Mouse (Mus musculus) stomach, postnatal 0 days (tissue): ENCODE measurements around the gene Fgf9.

ENCODE experiments used
- CTCF ChIP-seq: IDR thresholded peaks from 2 replicates; pipeline ENCODE4 v1.5.1; 2016; ENCODE audit warnings: antibody characterized with exemption, low read depth, mild to moderate bottlenecking, moderate library complexity
- EP300 ChIP-seq: optimal IDR thresholded peaks from 2 replicates; pipeline ENCODE3; 2016; ENCODE audit warnings: antibody characterized with exemption

- TF ChIP-seq EP300 = no peak
- TF ChIP-seq CTCF = no peak
Measured at GRCm38 (mm10) chr14:58105596-58105995, 35.2 kb downstream of the Fgf9 start.
